Mouse (Mus musculus) bone marrow macrophage, adult 2 months (primary cell): ENCODE measurements around the gene Cacna1a.

Source experiments
- CTCF ChIP-seq: IDR thresholded peaks from 2 replicates; pipeline ENCODE4 v1.5.1; 2012; ENCODE audit warnings: low read depth, mild to moderate bottlenecking, low read length, moderate library complexity
- POLR2A ChIP-seq: IDR thresholded peaks from 2 replicates; pipeline ENCODE4 v1.6.1; 2012; ENCODE audit warnings: mild to moderate bottlenecking, low read depth, low read length, borderline replicate concordance

DNA sequence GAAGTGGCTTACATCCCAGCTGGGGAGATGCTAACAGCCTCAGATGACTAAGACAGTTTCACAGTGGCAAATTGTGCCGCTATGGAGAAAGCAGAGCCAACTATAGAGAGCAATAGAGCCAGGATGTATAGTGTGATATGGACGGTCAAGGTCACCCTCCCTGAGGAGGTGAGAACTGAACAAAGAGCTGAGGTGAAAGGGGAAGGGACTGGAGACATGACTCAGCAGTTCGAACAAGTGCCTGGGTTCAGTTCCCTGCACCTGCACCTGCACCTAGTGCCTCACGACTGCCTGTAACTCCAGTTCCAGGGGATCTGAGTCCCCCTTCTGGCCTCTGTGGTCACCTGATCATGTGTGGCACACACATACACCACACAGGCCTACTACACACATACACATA lies 241.9 kb downstream of the Cacna1a start:
- no peak for TF ChIP-seq CTCF
- TF ChIP-seq POLR2A, result no peak
